Mouse (Mus musculus): ENCODE measurements at regions not wholly inside any gene's neighbourhood (a gene's known extent, or its start where the extent isn't known, plus 50 kb on each side); places are given as distances from the start of the nearest gene placed in this dataset.

DNA sequence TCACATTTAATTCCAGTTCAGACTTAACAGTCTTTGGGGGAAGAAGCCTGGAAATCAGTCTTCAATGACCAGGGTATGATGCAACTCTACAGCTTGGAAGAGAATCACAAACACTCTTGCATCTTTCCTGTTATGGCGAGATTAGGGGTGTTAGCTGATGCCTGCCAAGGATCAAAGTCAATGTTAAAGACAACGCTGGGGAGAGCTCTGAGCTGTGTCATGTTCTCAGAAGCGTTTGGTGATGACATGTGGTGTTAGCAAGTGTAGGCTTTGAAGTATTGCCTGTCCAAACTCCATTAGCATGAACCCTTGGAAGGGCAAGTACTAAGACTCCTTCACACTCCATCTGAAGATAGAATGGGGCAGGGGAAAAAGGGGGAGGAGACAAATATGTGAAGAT, 187.7 kb upstream of the 1700056E22Rik start:
- no peak for TF ChIP-seq POLR2A (IDR thresholded peaks at IDR 0.05; ENCODE audit: borderline replicate concordance, low read depth, low read length)
- no peak for TF ChIP-seq CTCF (IDR thresholded peaks at IDR 0.05; ENCODE audit: low read depth, low read length)

All from bone marrow macrophage, adult 2 months (primary cell).